Mouse (Mus musculus) kidney, embryonic 16.5 days (tissue): Measurements from ENCODE around the gene Zbtb42. TPM values are rescaled to one million over a fixed set of nuclear protein-coding genes. Genes with fewer than 3 reads are reported as not detected.

Experiments used
- ATAC-seq: fragments of 200-750 bp; cut with Nextera tagmentation; 2 replicates; pipeline ENCODE4 v1.8.0; 2017; ENCODE audit warnings: moderate TSS enrichment; ENCODE audit not compliant: low FRiP score, low TSS enrichment
- H3K27ac ChIP-seq: fragments of 300-500 bp; sonication (generic); 2 replicates; pipeline ENCODE4 v1.5.1; 2014; ENCODE audit warnings: low read length
- H3K27me3 ChIP-seq: fragments of 300-500 bp; sonication (generic); 2 replicates; pipeline ENCODE4 v1.6.1; 2014; ENCODE audit warnings: low read length, control low read depth, mixed read lengths; ENCODE audit not compliant: insufficient read depth
- H3K36me3 ChIP-seq: fragments of 300-500 bp; sonication (generic); 2 replicates; pipeline ENCODE4 v1.6.1; 2014; ENCODE audit warnings: low read length, control low read depth, mixed read lengths; ENCODE audit not compliant: insufficient read depth
- H3K4me1 ChIP-seq: fragments of 300-500 bp; sonication (generic); 2 replicates; pipeline ENCODE4 v1.6.1; 2014; ENCODE audit warnings: low read length, control low read depth, mixed read lengths; ENCODE audit not compliant: insufficient read depth
- H3K4me2 ChIP-seq: fragments of 300-500 bp; sonication (generic); replicated peaks from 2 replicates; pipeline ENCODE4 v1.6.1; 2014; ENCODE audit warnings: low read depth, low read length
- H3K4me3 ChIP-seq: fragments of 300-500 bp; sonication (generic); 2 replicates; pipeline ENCODE4 v1.5.1; 2014; ENCODE audit warnings: mild to moderate bottlenecking, low read length
- H3K9ac ChIP-seq: fragments of 300-500 bp; sonication (generic); replicated peaks from 2 replicates; pipeline ENCODE4 v1.6.1; 2014; ENCODE audit warnings: low read length
- H3K9me3 ChIP-seq: fragments of 300-500 bp; sonication (generic); 2 replicates; pipeline ENCODE4 v1.6.1; 2016; ENCODE audit warnings: low read length, control low read depth
- WGBS: fragments of 180-500 bp; shearing (Covaris S2); extraction: QIAGEN DNeasy Blood & Tissue Kit; methylation state at CpG from one replicate; pipeline ENCODE4 v1.1.7; 2014; 5-methylcytosine and 5-hydroxymethylcytosine counted together
- polyA plus RNA-seq: library from polyadenylated mRNA; unstranded; fragments of >200 nt; fragmentation: Nextera tagmentation; extraction: Ambion mirVana; gene quantifications from 2 replicates; pipeline ENCODE4 v1.2.1, GENCODE M21; 2015

Gene Zbtb42
- 6.4 and 7.0 TPM in 2 replicates for polyA plus RNA-seq

GRCm38 (mm10) chr12:112678555-112679026 lies at the start of gene Zbtb42:
Gene Zbtb42 (plus strand): TSS chr12:112678828.
- H3K4me1 ChIP-seq: peaks cover 40% of the 10 kb centered on the region
- peak within 1 kb of the TSS; percentile 70 for H3K9ac ChIP-seq
- H3K4me3 ChIP-seq: peak within 1 kb of the TSS; percentile 68
- peak within 1 kb of the TSS; percentile 100 for H3K4me2 ChIP-seq
- no peaks in the 10 kb centered on the region for H3K9me3 ChIP-seq
- H3K27ac ChIP-seq: peak within 1 kb of the TSS; percentile 77; the same call in 1 of the 2 replicates
- H3K36me3 ChIP-seq: no peaks in the 10 kb centered on the region; the same call in 1 of the 2 replicates
- WGBS: under 1% methylated on average over 52 of the region's 60 CpGs
- ATAC-seq: peak; percentile 14
- peaks cover 23% of the 10 kb centered on the region for H3K27me3 ChIP-seq

DNA sequence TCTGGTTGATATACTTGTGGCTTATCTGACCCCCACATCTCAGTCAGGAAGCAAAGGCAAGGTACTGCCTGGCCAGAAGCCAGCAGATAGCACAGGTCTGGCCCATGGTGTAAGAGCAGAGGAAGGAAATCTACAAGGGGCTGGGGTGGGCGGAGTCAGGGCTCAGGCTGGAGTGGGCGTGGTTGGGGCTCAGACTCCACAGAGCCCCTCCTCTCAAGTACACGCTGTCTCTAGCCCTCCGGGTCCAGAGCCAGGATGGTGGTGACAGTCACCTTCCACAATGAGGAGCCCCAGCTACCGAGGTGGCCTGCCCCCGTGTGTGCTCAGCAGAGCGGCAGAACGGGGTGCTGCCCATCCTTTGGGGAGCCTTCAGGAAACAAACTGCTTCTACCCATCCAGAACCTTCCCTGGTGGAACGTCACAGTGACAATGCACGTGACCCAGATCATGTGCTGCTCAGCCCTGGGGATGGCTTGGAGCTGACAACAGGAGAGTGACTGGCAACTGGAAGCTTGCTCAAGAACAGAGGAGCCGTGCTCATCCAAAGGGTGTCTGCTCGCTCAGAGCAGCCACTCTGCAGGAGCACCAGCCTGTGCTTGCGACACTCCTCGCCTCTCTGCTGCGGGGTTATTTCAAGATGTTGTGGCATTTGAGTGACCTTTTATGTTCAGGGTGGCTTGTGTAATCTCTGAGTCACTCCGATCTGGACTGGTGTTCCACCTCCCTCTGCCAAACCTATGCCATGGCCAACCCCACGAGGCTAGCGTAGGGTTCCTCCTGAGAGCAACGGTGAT lies 49.5 kb upstream of the Zbtb42 start:
- Histone ChIP-seq H3K4me3 (peak overlapping the region; percentile 36), H3K36me3 (no peaks in the 10 kb centered on the region), H3K9ac (peak overlapping the region; percentile 60), H3K4me2 (peak overlapping the region; percentile 60), H3K27ac (no peak overlapping the region), H3K4me1 (peaks cover 28% of the 10 kb centered on the region), H3K9me3 (no peaks in the 10 kb centered on the region), H3K27me3 (no peaks in the 10 kb centered on the region)
- ATAC-seq: peak; percentile 85
- WGBS: 34% methylated on average over 19 of the region's 19 CpGs

DNA sequence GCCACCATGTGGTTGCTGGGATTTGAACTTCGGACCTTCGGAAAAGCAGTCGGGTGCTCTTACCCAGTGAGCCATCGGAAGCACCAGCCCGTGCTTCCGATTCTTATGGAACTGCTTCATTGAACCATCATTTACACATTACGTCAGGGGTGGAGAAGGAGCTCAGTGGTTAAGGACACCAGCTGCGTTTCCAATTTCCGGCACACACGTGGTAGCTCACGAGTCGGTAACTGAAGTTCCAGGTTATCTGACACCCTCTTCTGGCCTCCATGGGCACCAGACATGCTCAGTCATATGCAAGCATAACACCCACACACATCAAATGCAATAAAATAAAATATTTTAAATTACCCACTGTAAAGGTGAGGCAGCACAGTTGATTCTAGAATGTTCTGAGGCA lies 48.6 kb upstream of the Zbtb42 start:
- Histone ChIP-seq H3K4me3 (no peak overlapping the region), H3K27ac (no peak overlapping the region), H3K9me3 (no peaks in the 10 kb centered on the region), H3K4me2 (no peak overlapping the region), H3K36me3 (no peaks in the 10 kb centered on the region), H3K9ac (no peak overlapping the region), H3K4me1 (peaks cover 28% of the 10 kb centered on the region), H3K27me3 (no peaks in the 10 kb centered on the region)
- no peak for ATAC-seq
- WGBS: 89% methylated on average over 12 of the region's 12 CpGs

DNA sequence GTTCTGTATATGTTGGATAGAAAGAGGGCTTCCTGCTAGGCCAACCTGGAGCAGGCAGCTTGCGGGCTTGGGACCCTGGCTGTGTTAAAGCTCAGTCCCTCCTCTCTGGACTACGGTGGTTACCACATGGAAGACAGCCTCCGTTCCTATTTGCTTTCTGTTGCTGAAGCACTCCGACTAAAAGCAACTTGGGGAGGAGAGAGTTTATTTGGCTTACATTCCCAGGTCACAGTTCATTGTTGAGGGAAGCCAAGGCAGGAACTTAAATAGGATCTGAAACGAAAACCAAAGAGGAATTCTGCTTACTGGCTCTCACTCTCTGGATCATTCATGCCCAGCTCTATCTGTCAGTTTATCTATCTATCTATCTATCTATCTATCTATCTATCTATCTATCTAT lies 47.8 kb upstream of the Zbtb42 start:
- no peak overlapping the region for H3K9ac ChIP-seq
- no peak for ATAC-seq
- H3K36me3 ChIP-seq: no peaks in the 10 kb centered on the region
- no peak overlapping the region for H3K4me3 ChIP-seq
- H3K4me2 ChIP-seq: no peak overlapping the region
- no peaks in the 10 kb centered on the region for H3K27me3 ChIP-seq
- no peaks in the 10 kb centered on the region for H3K9me3 ChIP-seq
- H3K27ac ChIP-seq: no peak overlapping the region
- 77% methylated on average over 5 of the region's 5 CpGs for WGBS
- peaks cover 28% of the 10 kb centered on the region for H3K4me1 ChIP-seq

DNA sequence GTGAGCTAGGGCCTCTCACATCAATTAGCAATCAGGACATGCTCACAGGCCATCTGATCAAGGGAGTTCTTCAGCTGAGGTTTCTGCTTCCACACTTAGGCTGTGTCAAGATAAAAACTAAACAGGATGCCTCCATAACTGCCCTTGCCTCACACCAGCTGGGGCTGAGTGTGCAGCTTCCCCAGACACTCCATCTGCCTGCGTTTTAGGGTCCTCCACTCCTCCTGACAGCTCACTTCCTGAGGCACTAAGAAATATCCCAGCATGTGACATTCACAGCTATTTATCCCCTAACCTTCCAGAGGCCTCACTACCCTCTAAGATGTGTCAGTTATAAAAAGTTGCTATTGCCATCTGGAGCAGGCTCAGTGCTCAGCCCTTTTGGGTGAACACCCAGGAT lies 47.2 kb upstream of the Zbtb42 start:
- H3K4me3 ChIP-seq: no peak overlapping the region
- ATAC-seq: no peak
- H3K27me3 ChIP-seq: no peaks in the 10 kb centered on the region
- WGBS: 11% methylated on average over 1 of the region's 1 CpGs
- peaks cover 28% of the 10 kb centered on the region for H3K4me1 ChIP-seq
- H3K27ac ChIP-seq: 0 out of 2 replicates have a peak overlapping the region, but pooled peaks have one; percentile 40
- no peak overlapping the region for H3K9ac ChIP-seq
- H3K9me3 ChIP-seq: no peaks in the 10 kb centered on the region
- H3K36me3 ChIP-seq: no peaks in the 10 kb centered on the region
- no peak overlapping the region for H3K4me2 ChIP-seq

- Histone ChIP-seq H3K27me3 (no peaks in the 10 kb centered on the region), H3K4me1 (peaks cover 28% of the 10 kb centered on the region), H3K9ac (no peak overlapping the region), H3K36me3 (no peaks in the 10 kb centered on the region), H3K27ac (no peak overlapping the region), H3K4me3 (no peak overlapping the region), H3K9me3 (no peaks in the 10 kb centered on the region), H3K4me2 (no peak overlapping the region)
- no peak for ATAC-seq
- WGBS: 62% methylated on average over 11 of the region's 11 CpGs
These were observed 46.4 kb upstream of the Zbtb42 start for GRCm38 (mm10) chr12:112632084-112632777.

DNA sequence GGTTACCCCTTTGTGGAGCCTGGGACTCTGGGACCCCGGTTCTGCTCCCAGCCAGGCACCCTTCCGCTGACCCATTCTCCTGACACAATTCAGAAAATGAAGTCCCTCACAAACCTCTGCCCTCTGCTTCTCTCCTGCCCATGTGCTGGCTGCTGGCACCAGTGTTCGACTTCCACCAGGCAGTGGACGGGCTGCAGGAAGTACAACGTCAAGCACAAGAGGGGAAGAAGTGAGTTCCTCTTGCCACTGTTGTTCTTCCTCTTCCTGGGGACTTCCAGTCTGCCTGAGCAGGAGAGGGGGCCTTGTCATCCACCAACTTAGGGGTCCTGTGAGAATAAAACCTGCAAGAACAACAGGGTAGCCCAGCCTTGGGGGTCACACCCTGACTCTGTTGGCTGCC lies 45.7 kb upstream of the Zbtb42 start:
- Histone ChIP-seq H3K4me3 (no peak overlapping the region), H3K36me3 (no peaks in the 10 kb centered on the region), H3K4me2 (no peak overlapping the region), H3K9ac (no peak overlapping the region; the same call in 1 of the 2 replicates), H3K27me3 (no peaks in the 10 kb centered on the region), H3K4me1 (peaks cover 28% of the 10 kb centered on the region), H3K9me3 (no peaks in the 10 kb centered on the region), H3K27ac (no peak overlapping the region)
- 79% methylated on average over 5 of the region's 5 CpGs for WGBS
- no peak for ATAC-seq

- no peak overlapping the region for H3K4me3 ChIP-seq
- H3K9ac ChIP-seq: no peak overlapping the region
- H3K27me3 ChIP-seq: no peaks in the 10 kb centered on the region
- 52% methylated on average over 9 of the region's 9 CpGs for WGBS
- no peak overlapping the region for H3K27ac ChIP-seq
- no peak overlapping the region for H3K4me2 ChIP-seq
- H3K9me3 ChIP-seq: no peaks in the 10 kb centered on the region
- H3K4me1 ChIP-seq: peaks cover 22% of the 10 kb centered on the region
- no peaks in the 10 kb centered on the region for H3K36me3 ChIP-seq
- ATAC-seq: no peak
These were observed 44.9 kb upstream of the Zbtb42 start for GRCm38 (mm10) chr12:112633686-112634085.

- Histone ChIP-seq H3K27me3 (no peaks in the 10 kb centered on the region), H3K4me2 (no peak overlapping the region), H3K27ac (no peak overlapping the region), H3K4me1 (peaks cover 3% of the 10 kb centered on the region; the same call in 1 of the 2 replicates), H3K9ac (no peak overlapping the region), H3K36me3 (no peaks in the 10 kb centered on the region), H3K4me3 (no peak overlapping the region), H3K9me3 (no peaks in the 10 kb centered on the region)
- WGBS: 79% methylated on average over 10 of the region's 10 CpGs
- no peak for ATAC-seq
These were observed 39.1 kb upstream of the Zbtb42 start for GRCm38 (mm10) chr12:112639526-112639925.

DNA sequence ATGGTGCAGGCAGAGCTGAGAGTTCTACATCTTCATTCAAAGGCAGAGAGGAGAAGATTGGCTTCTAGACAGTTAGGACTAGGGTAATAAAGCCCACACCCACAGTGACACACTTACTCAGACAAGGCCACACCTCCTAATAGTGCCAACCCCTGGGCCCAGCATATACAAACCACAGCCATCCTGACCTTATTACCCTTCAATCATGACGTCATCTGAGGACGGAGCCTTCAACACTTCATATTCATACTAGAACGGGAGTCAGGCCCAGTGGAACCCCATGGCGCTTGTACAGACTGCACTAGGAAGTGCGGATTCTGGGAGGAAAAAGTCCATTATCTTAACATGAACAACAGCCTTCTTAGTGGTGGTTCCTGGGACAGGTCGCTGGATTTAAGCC lies 35.5 kb upstream of the Zbtb42 start:
- no peak overlapping the region for H3K27ac ChIP-seq
- no peaks in the 10 kb centered on the region for H3K27me3 ChIP-seq
- 89% methylated on average over 6 of the region's 6 CpGs for WGBS
- ATAC-seq: no peak
- no peak overlapping the region for H3K4me3 ChIP-seq
- H3K9me3 ChIP-seq: no peaks in the 10 kb centered on the region
- H3K9ac ChIP-seq: no peak overlapping the region
- no peak overlapping the region for H3K4me2 ChIP-seq
- peaks cover 10% of the 10 kb centered on the region; the same call in 1 of the 2 replicates for H3K36me3 ChIP-seq
- peaks cover 20% of the 10 kb centered on the region for H3K4me1 ChIP-seq
